Mouse (Mus musculus) liver, embryonic 14.5 days (tissue): ENCODE measurements around the gene Lrrc1. TPM values are rescaled to one million over a fixed set of nuclear protein-coding genes. Genes with fewer than 3 reads are reported as not detected.
A peak's percentile ranks its signal among the peaks of the same experiment; 100 is the strongest.

ENCODE experiments used
- ATAC-seq: fragments of 200-750 bp; cut with Nextera tagmentation; 2 replicates; pipeline ENCODE4 v1.8.0; 2017; ENCODE audit warnings: moderate number of reproducible peaks, mild to moderate bottlenecking, moderate library complexity; ENCODE audit not compliant: insufficient read depth
- DNase-seq, 3 experiments: peaks; one replicate each; pipeline ENCODE4 v3.0.0-alpha.2; 2012 to 2013; ENCODE audit warnings: low read depth in 3 of 3, low spot score in 3 of 3
- H3K27ac ChIP-seq: fragments of 300-500 bp; sonication (generic); 2 replicates; pipeline ENCODE4 v1.5.1; 2014; ENCODE audit warnings: moderate library complexity, mild to moderate bottlenecking, control low read depth, inconsistent platforms
- H3K27me3 ChIP-seq: fragments of 300-500 bp; sonication (generic); 2 replicates; pipeline ENCODE4 v1.6.1; 2014; ENCODE audit warnings: mild to moderate bottlenecking, low read length, moderate library complexity; ENCODE audit not compliant: control insufficient read depth, insufficient read depth
- H3K36me3 ChIP-seq: fragments of 300-500 bp; sonication (generic); replicated peaks from 2 replicates; pipeline ENCODE4 v1.6.1; 2014; ENCODE audit warnings: low read depth; ENCODE audit not compliant: control insufficient read depth, insufficient read depth
- H3K4me1 ChIP-seq, 2 experiments: fragments of 200-500 bp in 1 of 2; fragments of 300-500 bp in 1 of 2; sonication (generic) in 1 of 2; replicated peaks; 2 replicates each; pipeline ENCODE4 v1.6.1; 2012 to 2014; ENCODE audit warnings: antibody characterized with exemption in 1 of 2, inconsistent platforms in 1 of 2, low read length in 1 of 2; ENCODE audit not compliant: control insufficient read depth in 2 of 2, insufficient read depth in 2 of 2
- H3K4me2 ChIP-seq: fragments of 300-500 bp; sonication (generic); 2 replicates; pipeline ENCODE4 v1.6.1; 2014; ENCODE audit warnings: low read depth, mild to moderate bottlenecking, control low read depth, moderate library complexity
- H3K4me3 ChIP-seq, 2 experiments: fragments of 200-500 bp in 1 of 2; fragments of 300-500 bp in 1 of 2; sonication (generic) in 1 of 2; 2 replicates each; pipeline ENCODE4 v1.5.1; 2012 to 2014; ENCODE audit warnings: low read depth in 2 of 2, low read length in 2 of 2, mild to moderate bottlenecking in 2 of 2, control low read depth in 1 of 2, inconsistent platforms in 1 of 2, moderate library complexity in 1 of 2; ENCODE audit not compliant: insufficient read depth in 1 of 2
- H3K9ac ChIP-seq: fragments of 300-500 bp; sonication (generic); replicated peaks from 2 replicates; pipeline ENCODE4 v1.6.1; 2014; ENCODE audit warnings: mild to moderate bottlenecking, control low read depth, moderate library complexity
- H3K9me3 ChIP-seq: fragments of 300-500 bp; sonication (generic); 2 replicates; pipeline ENCODE4 v1.6.1; 2016; ENCODE audit warnings: low read length, mixed read lengths; ENCODE audit not compliant: control insufficient read depth
- CTCF ChIP-seq: IDR thresholded peaks from 2 replicates; pipeline ENCODE4 v1.5.1; 2016; ENCODE audit warnings: antibody characterized with exemption, low read depth, control low read depth
- EP300 ChIP-seq: IDR thresholded peaks from 2 replicates; pipeline ENCODE4 v1.6.1; 2016; ENCODE audit warnings: antibody characterized with exemption, low read depth
- WGBS: fragments of 180-500 bp; shearing (Covaris S2); extraction: QIAGEN DNeasy Blood & Tissue Kit; methylation state at CpG from one replicate; pipeline ENCODE4 v1.1.7; 2014; ENCODE audit not compliant: insufficient replicate concordance; 5-methylcytosine and 5-hydroxymethylcytosine counted together
- polyA plus RNA-seq, 2 experiments: library from polyadenylated mRNA; depleted of rRNA in 1 of 2; stranded (reverse) in 1 of 2; unstranded in 1 of 2; fragments of >200 nt; fragmentation: Nextera tagmentation in 1 of 2; extraction: Ambion mirVana in 1 of 2; gene quantifications; 2 replicates each; pipeline versions ENCODE4 v1.2.1 to v1.2.3; 2012 to 2014

Gene Lrrc1
- polyA plus RNA-seq, 2 experiments = 3.1 to 3.2 TPM

GRCm38 (mm10) chr9:77474535-77474934 is 70.1 kb downstream of the Lrrc1 start:
- Histone ChIP-seq H3K9ac (no peak overlapping the region), H3K4me3 (no peak overlapping the region), H3K27ac (no peak overlapping the region), H3K4me1 (no peaks in the 10 kb centered on the region), H3K9me3 (no peaks in the 10 kb centered on the region), H3K27me3 (no peaks in the 10 kb centered on the region), H3K4me2 (no peak overlapping the region), H3K36me3 (no peaks in the 10 kb centered on the region)
- ATAC-seq (no peak), DNase-seq (no peak)
- no peak for TF ChIP-seq EP300
- TF ChIP-seq CTCF = no peak
- WGBS = 79% methylated on average over 4 of the region's 4 CpGs

- H3K4me3 ChIP-seq = no peak overlapping the region
- no peak for ATAC-seq
- TF ChIP-seq CTCF (no peak), EP300 (no peak)
Measured at GRCm38 (mm10) chr9:77472557-77472956, 72.1 kb downstream of the Lrrc1 start.

DNA sequence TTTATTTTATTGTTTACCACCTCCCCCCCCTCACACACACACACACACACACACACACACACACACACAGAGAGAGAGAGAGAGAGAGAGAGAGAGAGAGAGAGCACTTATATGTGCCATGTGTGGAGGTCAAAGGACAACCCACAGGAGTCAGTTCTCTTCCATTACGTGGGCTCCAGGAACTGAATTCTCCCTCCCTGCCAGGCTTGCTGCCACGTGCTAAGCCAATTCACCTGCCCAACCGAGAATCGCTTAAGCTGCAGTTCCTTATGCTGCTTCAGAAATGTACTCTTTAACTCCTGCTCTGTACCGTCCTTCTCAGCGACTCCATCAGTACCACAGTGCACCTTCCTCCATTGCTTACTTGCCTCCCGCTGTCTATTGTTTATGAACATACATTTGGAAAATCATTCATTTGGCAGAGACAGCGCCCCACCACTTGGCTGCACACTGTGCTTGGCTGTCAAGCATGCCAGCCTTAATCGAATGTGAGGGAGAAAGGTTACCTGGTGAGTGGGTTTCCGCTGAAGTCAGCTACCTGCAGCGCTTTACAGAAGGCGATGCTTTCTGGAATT is 72.9 kb downstream of the Lrrc1 start:
- no peak for DNase-seq
- 82% methylated on average over 12 of the region's 12 CpGs for WGBS
- H3K4me1 ChIP-seq = peaks cover 0 to 4% of the 10 kb centered on the region in 2 experiments; a peak in 1 of 4 replicates
- no peak overlapping the region for H3K9ac ChIP-seq
- H3K27me3 ChIP-seq = no peaks in the 10 kb centered on the region
- TF ChIP-seq EP300 = no peak
- TF ChIP-seq CTCF = no peak
- H3K27ac ChIP-seq = no peak overlapping the region
- no peaks in the 10 kb centered on the region for H3K36me3 ChIP-seq
- no peak for ATAC-seq
- H3K9me3 ChIP-seq = no peaks in the 10 kb centered on the region
- no peak overlapping the region for H3K4me2 ChIP-seq
- no peak overlapping the region for H3K4me3 ChIP-seq

More at GRCm38 (mm10) chr9:77472557-77472956, 72.1 kb downstream of the Lrrc1 start:
- Histone ChIP-seq H3K9ac (no peak overlapping the region), H3K27ac (no peak overlapping the region), H3K36me3 (no peaks in the 10 kb centered on the region), H3K4me1 (no peaks in the 10 kb centered on the region), H3K9me3 (no peaks in the 10 kb centered on the region), H3K27me3 (no peaks in the 10 kb centered on the region), H3K4me2 (no peak overlapping the region)
- WGBS = 53% methylated on average over 8 of the region's 8 CpGs
- DNase-seq = no peak

GRCm38 (mm10) chr9:77469791-77470607 is 74.7 kb downstream of the Lrrc1 start:
- 53% methylated on average over 20 of the region's 20 CpGs for WGBS
- H3K4me3 ChIP-seq = no peak overlapping the region
- TF ChIP-seq CTCF (no peak), EP300 (no peak)
- no peak overlapping the region for H3K9ac ChIP-seq
- H3K27ac ChIP-seq = no peak overlapping the region
- H3K27me3 ChIP-seq = no peaks in the 10 kb centered on the region
- no peaks in the 10 kb centered on the region for H3K9me3 ChIP-seq
- DNase-seq (no peak), ATAC-seq (0 out of 2 replicates have a peak, but pooled peaks have one; percentile 28)
- no peak overlapping the region for H3K4me2 ChIP-seq
- peaks cover 0 to 4% of the 10 kb centered on the region in 2 experiments; a peak in 1 of 4 replicates for H3K4me1 ChIP-seq
- H3K36me3 ChIP-seq = no peaks in the 10 kb centered on the region

DNA sequence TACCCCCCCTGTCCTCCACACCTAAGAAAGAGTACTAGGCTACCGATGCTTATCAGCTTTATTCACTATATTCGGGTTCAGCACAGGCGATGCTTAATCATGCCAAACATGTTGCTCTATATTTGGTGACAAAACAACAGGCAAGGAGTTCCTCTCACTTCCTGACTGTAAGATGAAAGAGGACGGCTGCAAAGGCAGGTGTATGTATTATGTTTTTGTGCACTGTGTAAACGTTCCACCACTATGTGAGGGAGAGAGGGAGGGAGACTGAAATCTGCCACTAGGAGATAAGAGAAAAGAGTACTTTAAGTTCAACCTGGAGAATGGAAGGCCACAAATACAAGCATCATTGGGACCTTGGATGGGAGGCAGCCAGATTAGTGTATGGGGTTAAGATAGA is 77.7 kb downstream of the Lrrc1 start:
- Histone ChIP-seq H3K36me3 (no peaks in the 10 kb centered on the region), H3K27ac (no peak overlapping the region), H3K4me1 (peaks cover 3 to 5% of the 10 kb centered on the region in 2 experiments; a peak in 2 of 4 replicates), H3K9me3 (no peaks in the 10 kb centered on the region), H3K9ac (no peak overlapping the region), H3K4me3 (no peak overlapping the region), H3K4me2 (no peak overlapping the region), H3K27me3 (no peaks in the 10 kb centered on the region)
- no peak for TF ChIP-seq EP300
- no peak for TF ChIP-seq CTCF
- 11% methylated on average over 5 of the region's 5 CpGs for WGBS
- DNase-seq = no peak
- peak; percentile 51; the same call in 1 of the 2 replicates for ATAC-seq
